Mouse (Mus musculus): ENCODE data around the gene Mlph.
A peak's percentile ranks its signal among the peaks of the same experiment; 100 is the strongest.

The Mlph gene

GRCm38 (mm10) chr1:90909161-90909560 lies 5.7 kb upstream of the Mlph start:
- no peak for DNase-seq (ENCODE audit: low spot score)

DNA sequence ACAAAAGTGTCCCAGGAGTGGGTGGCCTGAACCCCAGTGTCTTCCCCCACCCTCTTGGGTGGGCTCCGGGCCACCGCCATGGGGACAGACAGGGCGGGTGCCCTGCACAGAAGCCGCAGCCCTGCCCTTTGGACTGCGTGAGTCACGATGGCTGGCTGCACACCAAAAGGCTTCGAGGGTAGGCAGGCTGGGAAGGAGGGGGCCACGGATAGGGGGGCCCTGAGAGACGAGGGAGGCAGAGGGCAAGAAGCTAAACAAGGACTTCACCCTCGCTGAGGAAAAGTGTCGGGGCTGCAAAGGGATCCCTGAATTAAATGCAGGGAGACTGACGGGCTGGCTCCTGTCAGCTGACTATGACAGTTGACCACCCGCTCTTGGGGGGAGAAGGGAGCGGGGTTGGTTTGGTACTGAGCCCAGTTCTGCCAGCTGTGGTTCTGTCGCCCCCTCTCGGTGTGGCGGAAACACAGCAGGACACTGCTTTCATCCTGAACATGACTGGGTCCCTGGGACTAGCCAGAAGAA lies 5.2 kb upstream of the Mlph start:
- DNase-seq (ENCODE audit: low spot score) = no peak

- no peak for DNase-seq (ENCODE audit: low spot score)
Observed at GRCm38 (mm10) chr1:90913231-90913630, 1.7 kb upstream of the Mlph start.

DNA sequence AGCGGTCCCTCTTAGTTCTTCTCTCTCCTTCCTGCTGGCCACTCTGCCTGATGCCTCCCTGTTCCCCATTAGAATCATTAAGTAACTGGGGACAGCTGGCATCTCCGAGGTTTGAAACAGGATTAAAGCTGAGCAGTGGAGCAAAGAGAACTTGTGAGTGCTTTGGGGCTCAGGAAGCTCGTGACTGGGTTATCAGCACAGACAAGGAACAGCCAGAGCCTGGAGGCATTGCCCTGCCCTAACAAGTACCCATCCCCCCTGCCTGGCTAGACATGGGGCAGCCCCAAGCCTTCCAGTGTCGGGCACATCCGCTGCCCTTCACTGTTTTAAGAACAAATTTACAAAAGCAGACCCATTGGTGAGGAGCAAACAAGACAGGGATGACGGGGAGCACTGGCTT lies 2.6 kb downstream of the Mlph start:
- DNase-seq (ENCODE audit: low spot score) = no peak

GRCm38 (mm10) chr1:90921687-90922086 lies 6.8 kb downstream of the Mlph start:
- DNase-seq (ENCODE audit: low spot score) = no peak

DNA sequence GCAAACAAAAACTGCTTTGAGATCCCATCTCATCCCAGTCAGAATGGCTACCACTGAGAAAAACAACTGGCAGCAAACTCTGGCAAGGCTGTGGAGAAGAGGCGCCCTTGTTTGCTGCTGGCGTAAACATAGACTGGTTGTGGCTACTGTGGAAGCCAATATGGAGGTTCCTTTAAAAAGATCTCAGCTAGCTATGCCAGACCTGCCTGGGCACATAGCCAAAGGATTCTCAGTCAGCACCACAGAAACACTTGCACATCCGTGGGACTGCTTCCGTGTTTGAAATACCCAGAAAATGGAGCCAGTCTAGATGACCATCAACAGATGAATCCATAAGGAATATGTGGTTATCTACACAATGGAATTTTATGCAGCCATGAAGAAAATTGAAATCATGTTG lies 11.1 kb downstream of the Mlph start:
- no peak for DNase-seq (ENCODE audit: low spot score)

DNA sequence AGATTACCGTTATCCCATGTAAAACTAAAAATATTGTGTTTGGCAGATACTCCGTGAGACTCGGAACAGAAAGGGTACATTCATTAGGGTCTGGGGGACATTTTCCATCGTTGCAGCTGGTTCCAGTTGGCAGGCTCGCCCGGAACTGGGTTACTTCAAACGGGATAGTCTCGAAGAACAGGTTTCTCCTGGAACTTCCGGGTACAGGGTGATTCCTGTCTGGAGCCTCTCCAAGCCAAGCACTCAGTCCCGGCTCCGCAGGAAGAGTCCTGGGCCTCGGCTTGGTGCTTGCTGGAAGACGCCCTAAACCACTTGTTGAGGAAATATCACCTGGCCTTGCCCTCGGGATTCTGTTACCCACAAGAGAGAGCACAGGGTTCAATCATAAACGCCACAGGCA lies 12.4 kb downstream of the Mlph start:
- DNase-seq (ENCODE audit: low spot score) = no peak

- peak; percentile 27 for DNase-seq (ENCODE audit: low spot score)
Observed at GRCm38 (mm10) chr1:90927929-90928574, 13.2 kb downstream of the Mlph start.

- DNase-seq (ENCODE audit: low spot score) = peak; percentile 92
Observed at GRCm38 (mm10) chr1:90928575-90928934, 13.7 kb downstream of the Mlph start.

- DNase-seq (ENCODE audit: low spot score) = no peak
Observed at GRCm38 (mm10) chr1:90933001-90933400, 18.1 kb downstream of the Mlph start.

- DNase-seq (ENCODE audit: low spot score) = no peak
Observed at GRCm38 (mm10) chr1:90936990-90937389, 22.1 kb downstream of the Mlph start.

DNA sequence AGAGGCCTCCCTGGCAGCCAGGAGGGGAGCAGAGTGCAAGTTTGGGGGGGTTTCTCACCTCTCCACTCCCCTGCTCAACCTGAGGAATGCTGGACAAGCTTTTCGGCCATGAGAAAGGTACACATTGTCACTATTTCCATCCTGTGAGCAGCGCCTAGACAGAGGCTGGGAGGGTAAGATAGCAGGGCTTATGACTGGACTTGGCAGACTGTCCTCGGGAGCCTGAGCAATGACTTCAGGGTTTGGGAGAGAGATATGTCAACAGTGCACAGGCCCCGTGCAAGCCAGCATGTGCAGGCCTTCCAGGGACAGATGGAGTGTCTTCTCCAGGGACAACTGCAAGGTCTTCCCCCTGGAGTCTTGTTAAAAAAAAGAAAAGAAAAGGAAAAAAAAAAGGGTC lies 25.1 kb downstream of the Mlph start:
- no peak for DNase-seq (ENCODE audit: low spot score)

DNA sequence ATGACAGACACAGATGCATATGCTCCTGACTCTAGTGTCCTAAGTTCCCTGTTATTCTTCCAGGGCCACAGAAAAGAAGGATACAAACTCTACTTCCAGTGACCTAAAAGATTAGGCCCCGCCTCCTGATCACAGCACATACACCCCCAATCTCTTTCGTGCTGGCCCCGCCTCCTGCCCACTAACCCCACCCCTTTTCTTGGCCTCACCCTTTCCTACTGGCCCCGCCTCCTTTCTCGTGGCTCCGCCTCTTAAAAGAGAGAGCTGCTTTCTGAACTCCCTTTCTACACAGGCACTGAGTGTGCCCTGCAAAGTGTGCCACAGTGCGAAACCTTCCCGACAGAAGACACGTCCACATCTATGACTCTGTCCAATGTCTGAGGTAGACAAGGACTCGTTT lies 30.3 kb downstream of the Mlph start:
- no peak for DNase-seq (ENCODE audit: low spot score)

- no peak for DNase-seq (ENCODE audit: low spot score)
Observed at GRCm38 (mm10) chr1:90947252-90947651, 32.4 kb downstream of the Mlph start.

GRCm38 (mm10) chr1:90949309-90949708 lies 34.4 kb downstream of the Mlph start:
- DNase-seq (ENCODE audit: low spot score) = no peak

DNA sequence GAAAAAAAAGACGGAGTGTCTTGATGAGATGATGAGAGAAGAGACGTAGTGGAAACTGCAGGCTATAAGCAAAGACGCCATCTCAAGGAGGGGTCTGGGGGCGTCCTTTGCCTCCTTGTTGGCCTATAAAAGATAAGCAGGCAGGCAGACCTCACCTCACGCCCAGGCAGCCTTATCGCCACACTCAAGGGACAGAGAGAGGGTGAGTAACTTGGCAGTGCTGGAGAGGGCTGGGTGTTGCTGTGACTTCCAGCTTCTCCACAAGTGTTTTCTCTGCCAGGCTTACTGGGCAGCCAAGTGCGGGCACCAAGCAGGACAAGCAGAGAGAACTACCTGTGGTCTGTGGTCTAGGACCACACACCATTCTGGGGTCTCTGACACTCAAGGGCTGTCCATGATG lies 36.8 kb downstream of the Mlph start:
- no peak for DNase-seq (ENCODE audit: low spot score)

DNA sequence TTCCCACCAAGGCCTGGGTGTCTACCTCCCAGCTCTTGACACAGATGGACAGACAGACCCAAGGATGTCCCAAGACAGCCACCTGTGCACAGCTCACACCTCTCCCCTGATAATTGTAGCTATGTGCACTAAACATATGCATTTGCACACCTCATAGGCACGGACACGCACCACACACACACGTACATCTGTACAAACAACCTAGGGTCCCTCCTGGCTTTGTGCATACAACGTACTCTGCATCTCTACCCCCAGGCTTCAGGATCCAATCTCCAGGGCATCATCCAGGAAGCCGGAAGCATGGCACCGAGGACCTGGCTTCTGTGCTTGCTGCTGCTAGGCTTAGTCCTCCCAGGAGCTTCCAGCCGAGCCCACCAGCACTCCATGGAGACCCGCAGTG lies 37.9 kb downstream of the Mlph start, which contains the start of gene Prlh:
TSS of gene Prlh (plus strand) at position 301 of the 400 bp plus-strand sequence.
- no peak for DNase-seq (ENCODE audit: low spot score)

DNA sequence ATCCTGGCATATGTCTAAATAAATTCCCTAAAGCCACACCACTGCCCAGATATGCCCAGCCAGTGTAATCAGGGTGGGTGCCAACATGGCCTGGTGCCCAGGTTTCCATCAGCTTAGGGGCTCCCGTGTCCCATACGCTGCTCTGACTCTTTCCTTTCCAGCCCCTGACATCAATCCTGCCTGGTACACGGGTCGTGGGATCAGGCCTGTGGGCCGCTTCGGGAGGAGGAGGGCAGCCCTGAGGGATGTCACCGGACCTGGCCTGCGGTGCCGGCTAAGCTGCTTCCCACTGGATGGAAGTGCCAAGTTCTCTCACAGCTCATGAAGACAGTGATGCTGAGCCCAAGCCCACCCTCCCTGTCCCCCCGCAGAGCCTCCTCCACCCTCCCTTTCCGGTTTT lies 38.8 kb downstream of the Mlph start:
- DNase-seq (ENCODE audit: low spot score) = no peak

GRCm38 (mm10) chr1:90956245-90957096 lies 41.6 kb downstream of the Mlph start:
- peak; percentile 89 for DNase-seq (ENCODE audit: low spot score)

DNA sequence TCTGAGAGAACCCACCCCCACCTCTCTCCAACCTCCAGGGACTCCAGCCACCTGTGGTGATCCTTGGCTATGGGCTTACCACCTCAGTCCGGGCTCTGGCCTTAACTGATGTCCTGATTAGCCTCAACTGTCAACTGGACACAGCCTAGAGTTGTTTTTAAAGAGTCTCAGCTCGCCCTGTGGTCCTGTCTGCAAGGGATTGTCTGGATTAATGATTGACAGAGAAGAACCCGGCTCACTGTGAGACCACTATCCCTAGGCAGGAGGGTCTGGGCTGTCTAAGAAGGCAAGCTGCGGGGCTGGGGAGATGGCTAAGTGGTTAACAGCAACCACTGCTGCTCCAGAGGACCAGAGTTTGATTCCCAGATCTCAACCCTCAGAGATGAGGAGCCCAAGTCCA lies 47.6 kb downstream of the Mlph start:
- DNase-seq (ENCODE audit: low spot score) = no peak

GRCm38 (mm10) chr1:90962994-90963393 lies 48.1 kb downstream of the Mlph start:
- DNase-seq (ENCODE audit: low spot score) = no peak

- no peak for DNase-seq (ENCODE audit: low spot score)
Observed at GRCm38 (mm10) chr1:90967583-90967982, 52.7 kb downstream of the Mlph start.

DNA sequence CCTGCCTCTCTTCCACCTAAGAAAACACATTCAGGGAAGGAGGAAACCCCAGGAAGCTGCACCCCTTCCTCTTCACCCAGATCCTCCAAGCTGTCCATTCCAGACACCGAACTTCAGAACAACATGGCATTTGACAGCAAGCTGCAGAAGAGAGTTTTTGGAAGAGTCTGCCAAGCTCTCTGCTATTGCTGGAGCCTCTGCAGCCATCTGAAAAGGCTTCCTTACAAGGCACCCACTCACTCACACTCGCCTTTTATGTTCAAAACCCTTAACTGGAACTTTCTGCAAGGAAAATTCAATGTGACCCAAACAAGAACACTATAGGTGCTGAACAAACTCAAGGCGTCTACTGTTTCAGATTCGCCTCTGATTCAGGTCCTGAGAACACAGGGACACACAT lies 53.8 kb downstream of the Mlph start:
- DNase-seq (ENCODE audit: low spot score) = no peak
